Mouse (Mus musculus): ENCODE data around the gene Med12l.

Gene Med12l

GRCm38 (mm10) chr3:59316077-59316476 is 310.5 kb downstream of the Med12l start:
- no peak for DNase-seq (ENCODE audit: low spot score)

GRCm38 (mm10) chr3:59321278-59321876 is 315.8 kb downstream of the Med12l start:
- peak; percentile 72 for DNase-seq (ENCODE audit: low spot score)

- no peak for DNase-seq (ENCODE audit: low spot score)
Observed at GRCm38 (mm10) chr3:59328526-59328925, 322.9 kb downstream of the Med12l start.

- DNase-seq (ENCODE audit: low spot score): no peak
Observed at GRCm38 (mm10) chr3:59341647-59342427, 336.2 kb downstream of the Med12l start.

GRCm38 (mm10) chr3:59343026-59343425 is 337.4 kb downstream of the Med12l start:
- peak; percentile 56 for DNase-seq (ENCODE audit: low spot score)

GRCm38 (mm10) chr3:59344065-59344905 is 338.7 kb downstream of the Med12l start, which contains the start of gene Igsf10:
Gene Igsf10, minus strand, starts transcription at chr3:59344394.
- peak; percentile 46 for DNase-seq (ENCODE audit: low spot score)

GRCm38 (mm10) chr3:59351768-59352167 is 346.1 kb downstream of the Med12l start:
- no peak for DNase-seq (ENCODE audit: low spot score)

GRCm38 (mm10) chr3:59354156-59354555 is 348.5 kb downstream of the Med12l start:
- peak; percentile 9 for DNase-seq (ENCODE audit: low spot score)

GRCm38 (mm10) chr3:59360102-59360501 is 354.5 kb downstream of the Med12l start:
- no peak for DNase-seq (ENCODE audit: low spot score)

- DNase-seq (ENCODE audit: low spot score): no peak
Observed at GRCm38 (mm10) chr3:59361895-59362294, 356.3 kb downstream of the Med12l start.
